Mouse (Mus musculus) cerebellum, postnatal 4 days (tissue): ENCODE data around the gene Olfr618.
"Not testable (repeated sequence)": the region's sequence is repeated elsewhere in the genome, so short reads cannot be mapped to it uniquely, and the experiment has no call there.

Source experiments
- DNase-seq, 2 experiments: peaks; one replicate each; pipeline ENCODE4 v3.0.0; 2022; ENCODE audit warnings: low spot score in 2 of 2, mixed read lengths in 1 of 2

The Olfr618 gene

DNA sequence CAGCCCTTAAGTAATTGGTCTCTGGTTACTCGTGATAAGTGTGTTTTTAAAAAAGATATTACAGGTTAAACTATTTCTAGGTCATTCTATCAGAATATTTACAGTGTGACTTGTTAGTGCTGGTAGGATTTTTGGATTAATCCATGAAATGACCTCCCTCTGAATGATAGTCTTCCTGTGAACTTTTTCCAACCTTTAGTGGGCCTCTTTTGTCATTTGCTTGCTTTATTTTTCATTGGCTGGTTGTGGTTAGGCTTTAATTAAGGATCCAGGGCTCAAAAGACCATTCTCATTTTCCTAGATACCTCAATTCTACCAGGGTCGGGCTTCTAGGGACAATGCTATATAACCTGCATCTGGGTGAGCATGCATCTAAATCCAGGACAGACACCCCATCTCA, at the start of gene Olfr618:
Gene Olfr618, plus strand, starts transcription at position 301 of the 400 bp plus-strand sequence.
- DNase-seq: no peak

DNA sequence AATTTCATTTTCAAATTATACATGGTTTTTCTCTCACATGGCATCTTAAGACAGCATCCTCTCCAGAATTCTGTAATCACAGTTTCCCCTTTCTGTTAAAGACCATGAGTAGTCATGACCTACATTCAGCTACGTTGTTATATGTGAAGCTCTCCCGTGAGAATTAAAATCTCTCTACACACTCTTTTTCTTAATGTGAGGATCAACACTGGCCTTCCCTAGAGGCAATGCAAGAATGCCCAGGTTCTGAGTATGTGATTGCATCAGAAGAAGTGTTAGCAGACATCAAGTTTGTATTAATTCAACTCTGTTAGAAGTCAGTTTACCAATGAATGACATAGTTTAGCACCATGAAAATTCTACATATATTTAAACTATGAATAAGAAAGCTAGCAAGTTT, 47.3 kb upstream of the Olfr618 start, which contains the start of gene Olfr612:
Gene Olfr612, minus strand, starts transcription at position 101 of the 400 bp plus-strand sequence.
- DNase-seq: not testable (repeated sequence)

DNA sequence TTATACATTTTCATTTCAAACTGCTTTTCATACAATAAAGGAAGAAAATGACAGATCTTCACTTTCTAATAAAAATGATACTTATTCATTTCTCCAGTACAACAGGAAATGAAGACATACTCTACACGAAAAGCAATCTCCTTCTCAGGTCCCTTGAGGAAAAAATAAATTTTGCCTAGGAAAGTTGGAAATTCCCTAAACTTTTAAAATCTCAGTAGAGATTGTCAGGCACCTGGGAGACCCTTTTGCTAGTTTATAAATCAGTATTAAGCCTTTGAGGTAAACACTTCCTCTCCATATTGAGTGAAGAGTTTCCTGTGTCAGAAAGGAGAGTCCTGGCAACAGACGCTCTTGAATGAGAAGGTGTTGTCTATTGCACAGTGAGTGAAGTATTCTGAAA, 42.1 kb upstream of the Olfr618 start, which contains the start of gene Olfr613:
Gene Olfr613, plus strand, starts transcription at position 301 of the 400 bp plus-strand sequence.
- no peak for DNase-seq

DNA sequence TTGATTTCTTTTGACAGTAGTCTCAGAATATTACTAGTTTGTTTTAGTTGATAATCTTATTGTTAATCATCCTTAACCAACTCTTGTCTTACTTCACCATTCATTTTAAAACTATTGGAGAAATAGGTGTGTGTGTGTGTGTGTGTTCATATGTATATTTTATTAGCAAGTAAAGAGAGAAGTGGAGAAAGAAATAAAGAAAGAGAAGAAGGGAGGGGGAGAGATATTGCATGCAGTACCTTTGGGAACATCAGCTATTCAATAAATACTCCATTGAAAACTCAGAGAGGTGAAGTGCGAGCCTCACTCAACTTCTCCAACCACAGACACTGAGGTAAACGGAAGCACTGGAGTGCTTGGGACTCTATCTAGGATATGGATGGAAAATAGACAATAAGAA, 34.1 kb upstream of the Olfr618 start, which contains the start of gene Olfr615:
Gene Olfr615, plus strand, starts transcription at position 301 of the 400 bp plus-strand sequence.
- DNase-seq: no peak

DNA sequence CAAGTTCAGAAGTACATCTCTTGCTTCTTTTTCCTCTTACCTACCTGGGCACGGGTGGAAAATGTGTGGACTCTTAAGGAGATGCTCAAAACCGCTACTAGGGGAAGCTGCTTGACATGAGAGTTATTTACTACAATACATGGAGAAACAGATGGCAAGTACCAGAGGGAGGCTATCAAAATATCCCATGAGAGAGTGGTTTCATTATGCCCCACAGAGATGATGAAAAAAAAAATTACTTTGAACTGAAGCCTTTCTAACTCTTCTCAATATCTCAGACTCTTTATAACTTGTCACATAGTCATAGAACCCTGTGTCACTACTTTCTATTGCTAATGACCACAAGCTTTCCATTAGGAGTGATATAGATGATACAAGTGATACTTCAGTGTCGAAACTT, 20.9 kb upstream of the Olfr618 start, which contains the start of gene Olfr616:
Gene Olfr616, minus strand, starts transcription at position 101 of the 400 bp plus-strand sequence.
- DNase-seq: no peak

DNA sequence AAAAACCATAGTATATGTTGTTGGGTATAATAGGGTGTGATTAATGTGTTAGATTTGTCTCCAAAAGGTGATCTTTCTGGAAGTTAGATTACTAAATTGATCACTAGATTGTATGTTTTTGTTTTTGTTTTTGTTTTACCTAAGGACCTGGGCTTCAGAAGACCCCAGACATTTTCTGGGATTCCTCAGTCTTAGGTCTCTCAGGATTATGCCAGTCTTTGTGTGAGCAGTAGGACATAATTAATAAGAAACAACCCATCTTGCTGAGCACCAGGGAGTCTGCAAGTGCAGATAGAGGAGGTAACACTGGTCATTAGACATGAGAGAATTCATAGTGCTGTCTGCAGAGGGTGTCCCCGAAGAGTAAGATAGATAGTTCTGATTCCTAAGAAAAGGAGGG, 17.1 kb upstream of the Olfr618 start, which contains the start of gene Olfr617:
Gene Olfr617, plus strand, starts transcription at position 301 of the 400 bp plus-strand sequence.
- DNase-seq: no peak

DNA sequence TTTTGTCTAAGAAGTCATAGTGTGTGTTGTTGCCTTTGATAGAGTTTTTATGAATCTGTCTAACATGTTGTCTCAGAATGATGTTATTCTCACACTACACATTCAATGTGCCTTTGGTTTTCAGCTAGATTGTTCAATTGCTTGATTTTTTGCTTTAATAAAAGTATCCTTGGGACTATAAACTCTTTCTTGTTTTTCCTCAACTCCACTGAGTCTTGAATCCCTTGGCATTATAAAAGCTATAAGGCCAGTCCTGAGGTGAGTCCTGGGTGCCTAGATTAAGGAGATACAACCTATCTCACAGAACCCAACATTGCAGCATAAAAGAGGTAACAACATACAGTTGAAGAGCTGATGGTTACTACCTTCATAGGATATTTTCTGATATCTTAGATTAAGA, 10.4 kb downstream of the Olfr618 start, which contains the start of gene Olfr619:
Gene Olfr619, plus strand, starts transcription at position 301 of the 400 bp plus-strand sequence.
- no peak for DNase-seq

DNA sequence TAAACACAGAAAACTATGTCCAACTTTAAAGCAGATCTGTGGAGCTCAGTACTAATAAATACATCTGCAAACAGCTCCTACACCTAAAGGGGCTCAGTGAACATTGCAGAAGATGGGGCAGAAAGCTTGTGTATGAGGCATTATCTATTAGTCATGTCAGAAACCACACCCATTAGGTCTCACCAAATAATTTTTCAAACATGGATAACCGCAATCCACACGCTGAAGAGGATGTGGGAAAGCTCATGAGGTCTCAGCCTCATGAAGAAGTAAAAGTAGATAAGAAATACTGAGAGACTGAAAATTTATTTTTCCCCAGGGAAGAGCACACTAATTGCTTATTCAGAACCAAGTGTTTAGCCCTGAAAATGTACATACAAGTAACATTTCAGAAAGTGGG, 17.5 kb downstream of the Olfr618 start:
- DNase-seq: no peak

DNA sequence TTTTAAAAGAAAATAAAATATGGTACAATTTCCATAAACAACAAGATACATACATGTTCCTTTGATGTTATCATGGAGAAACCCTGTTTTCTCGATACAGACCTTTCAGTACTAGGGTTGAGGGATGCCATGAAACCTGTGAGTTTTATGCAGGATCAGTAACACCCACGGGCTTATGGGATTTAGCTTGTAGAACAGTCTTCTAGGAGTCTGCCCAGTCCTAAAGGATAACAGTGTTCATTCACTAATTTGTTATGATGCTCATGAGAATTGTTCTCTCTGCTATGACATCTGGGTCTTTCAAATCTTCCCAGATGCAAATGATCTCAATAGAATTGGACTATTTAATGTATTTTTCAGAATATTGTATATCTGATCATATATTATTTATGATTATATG, 22.5 kb downstream of the Olfr618 start, which contains the start of gene Olfr620:
Gene Olfr620, minus strand, starts transcription at position 101 of the 400 bp plus-strand sequence.
- DNase-seq: no peak

DNA sequence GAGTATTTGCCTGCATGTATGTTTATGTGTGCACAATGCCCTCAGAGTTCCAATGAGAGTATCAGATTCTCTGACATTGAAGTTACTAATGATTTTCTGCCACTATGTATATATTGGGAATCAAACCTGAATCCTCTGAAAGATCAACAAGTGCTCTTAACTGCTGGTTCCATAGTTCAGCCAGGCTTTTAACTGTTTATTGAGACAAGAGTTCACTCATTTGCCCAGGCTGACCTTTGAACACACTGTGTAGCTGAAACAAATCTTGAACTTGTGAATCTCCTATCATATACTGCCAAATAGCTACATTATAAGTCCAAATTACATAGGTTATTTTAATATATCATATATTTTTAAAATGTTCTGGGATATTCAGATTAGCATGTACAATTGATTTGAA, 46.9 kb downstream of the Olfr618 start:
- no peak for DNase-seq

DNA sequence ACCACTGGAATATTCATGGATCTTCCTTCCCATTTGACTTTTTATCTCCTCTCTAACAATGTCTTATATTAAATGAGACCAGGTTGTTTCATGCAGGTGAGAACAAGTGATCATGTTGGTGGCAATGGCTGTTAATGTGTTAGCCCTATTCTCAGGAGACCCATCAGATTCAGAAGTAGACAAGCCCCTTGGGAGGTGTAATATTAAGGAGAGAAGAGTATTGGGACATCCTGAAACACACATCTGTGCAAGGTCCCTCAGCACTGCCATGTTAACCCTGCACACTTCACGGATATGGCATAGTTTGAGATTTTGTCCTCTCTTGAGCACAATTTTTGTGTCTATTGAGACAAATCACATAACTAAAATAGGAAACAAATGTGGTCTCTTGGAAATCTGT, 52.7 kb downstream of the Olfr618 start, which contains the start of gene Olfr622:
Gene Olfr622, minus strand, starts transcription at position 101 of the 400 bp plus-strand sequence.
- DNase-seq: no peak

DNA sequence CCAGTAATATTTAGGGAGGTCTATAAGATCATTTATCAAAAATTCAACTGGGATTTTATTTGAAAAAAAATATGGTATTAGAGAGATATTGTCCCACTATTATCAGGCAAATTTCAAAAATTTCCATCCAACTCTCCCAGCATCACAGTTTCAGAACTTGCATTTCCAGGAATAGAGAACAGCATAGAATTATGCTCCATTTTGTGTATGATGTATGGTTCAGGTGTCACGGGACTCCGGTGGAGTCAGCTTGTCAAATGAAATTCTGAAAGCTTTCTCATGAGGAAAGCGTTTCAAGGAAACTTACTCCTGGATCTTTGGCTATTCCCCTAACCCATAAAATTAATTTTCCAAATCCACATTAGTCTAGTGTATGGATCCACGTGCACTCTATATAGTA, 54.2 kb downstream of the Olfr618 start:
- DNase-seq: no peak
